Mouse (Mus musculus): ENCODE results near the gene Arel1. TPM values are rescaled to one million over a fixed set of nuclear protein-coding genes. Genes with fewer than 3 reads are reported as not detected.

The Arel1 gene
- 56.8 TPM for polyA plus RNA-seq (2017; shearing (Covaris generic))

DNA sequence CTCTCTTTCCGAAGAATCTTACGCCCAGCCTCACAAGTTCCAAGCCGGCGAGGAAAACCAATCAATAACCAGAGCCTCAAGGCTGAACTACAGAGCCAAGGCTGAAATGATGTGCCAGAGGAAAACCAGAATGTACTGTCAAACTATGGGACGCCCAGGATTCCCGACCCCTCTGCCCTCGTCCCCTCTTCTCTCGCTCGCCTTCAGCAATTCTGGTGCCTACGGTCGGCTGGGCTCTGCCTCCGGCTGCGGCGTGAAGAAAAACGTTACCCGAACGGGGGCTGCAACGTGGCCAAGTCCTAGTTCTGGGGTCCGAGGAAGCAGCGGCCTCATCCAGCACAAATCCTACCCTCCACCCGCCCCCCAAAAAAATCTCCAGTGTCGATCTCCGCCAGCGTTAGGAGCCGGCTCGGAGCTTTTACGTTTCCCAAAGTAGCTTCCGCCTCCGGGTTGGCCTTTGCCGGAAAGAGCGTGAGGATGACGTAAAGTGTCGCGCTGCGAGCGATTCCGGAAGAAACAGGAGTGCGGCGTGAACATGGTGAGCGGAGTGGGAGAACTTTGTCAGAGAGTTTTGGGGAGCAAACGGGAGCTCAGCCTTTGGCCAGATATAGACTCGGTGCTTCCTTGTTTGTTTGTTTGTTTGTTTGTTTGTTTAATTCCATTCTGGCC lies at the start of gene Arel1, which contains the start of gene Fcf1:
Arel1 (minus strand) TSS at position 473 of the 669 bp plus-strand sequence.
Fcf1 (plus strand) TSS at position 470 of the 669 bp plus-strand sequence.

DNA sequence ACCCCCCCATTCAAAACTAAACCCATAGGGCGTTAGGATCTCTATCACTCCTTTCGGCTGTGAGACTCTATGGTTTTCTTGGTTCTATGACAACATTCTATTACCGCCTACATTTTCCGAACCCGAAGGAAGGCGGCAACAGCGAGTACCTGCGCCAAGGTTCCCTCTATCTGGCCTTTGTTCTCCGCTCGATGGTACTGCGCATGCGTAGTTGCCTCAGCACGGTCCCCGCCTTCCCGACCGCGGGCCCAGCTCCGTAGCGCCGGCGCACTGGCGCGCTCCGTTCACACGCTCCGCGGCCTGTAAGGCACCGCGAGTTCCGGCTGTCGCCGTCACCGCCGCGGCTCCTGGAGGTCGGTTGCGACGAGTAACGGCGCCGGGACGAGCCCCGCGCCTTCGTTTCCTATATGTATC lies 25.4 kb upstream of the Arel1 start, which contains the start of gene Ylpm1:
Ylpm1 (plus strand) TSS at position 239 of the 414 bp plus-strand sequence.

DNA sequence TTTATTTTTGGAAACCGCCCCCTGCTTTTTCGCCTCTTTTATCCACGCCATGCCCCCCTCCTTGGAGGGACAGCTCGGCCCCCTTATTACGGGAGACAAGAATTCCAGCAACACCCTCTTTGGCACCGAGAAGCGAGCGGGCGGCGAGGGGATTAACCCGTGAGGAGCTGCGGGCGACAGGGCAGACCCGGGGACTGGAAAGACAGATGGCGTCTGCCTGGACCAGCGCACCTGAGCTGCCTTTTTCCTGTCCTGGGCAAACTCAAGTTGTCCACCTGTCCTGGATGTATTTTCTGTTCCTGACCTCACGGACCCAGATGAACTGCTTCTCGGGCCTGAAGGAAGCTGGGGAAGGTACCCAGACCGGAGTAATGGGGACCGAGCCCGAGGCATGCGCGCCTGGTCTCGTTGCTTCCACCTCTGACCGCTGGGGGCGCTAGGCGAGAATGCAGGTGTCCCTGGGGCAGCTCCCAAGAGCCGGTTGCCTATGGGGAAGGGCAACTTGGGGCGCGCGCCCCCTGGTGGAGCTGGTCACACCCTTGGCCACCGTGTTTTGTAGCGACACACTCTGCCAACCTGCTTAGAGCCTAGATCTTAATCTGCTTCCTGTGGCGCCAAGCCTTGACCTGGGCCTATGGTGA lies 94.1 kb downstream of the Arel1 start, which contains the start of gene Ltbp2:
Ltbp2 (minus strand) TSS at position 52 of the 641 bp plus-strand sequence.

Other genes starting within 250 kb of the Arel1 start
- 133 TPM for gene Npc2, start 197.7 kb downstream of the Arel1 start, polyA plus RNA-seq (2017; shearing (Covaris generic))
- gene Isca2, start 197.6 kb downstream of the Arel1 start, polyA plus RNA-seq (2017; shearing (Covaris generic)) = 113 TPM
- gene Ltbp2, start 94.4 kb downstream of the Arel1 start, polyA plus RNA-seq (2017; shearing (Covaris generic)) = 0.05 TPM
- 163 TPM for gene Fcf1, start within 50 bp of the Arel1 start, polyA plus RNA-seq (2017; shearing (Covaris generic))
- gene Ylpm1, start 25.4 kb upstream of the Arel1 start, polyA plus RNA-seq (2017; shearing (Covaris generic)) = 24.7 TPM
- 8.8 TPM for gene Prox2, start 139.9 kb upstream of the Arel1 start, polyA plus RNA-seq (2017; shearing (Covaris generic))
- gene Dlst, start 139.9 kb upstream of the Arel1 start, polyA plus RNA-seq (2017; shearing (Covaris generic)) = 121 TPM
- gene Rps6kl1, start 180.4 kb upstream of the Arel1 start, polyA plus RNA-seq (2017; shearing (Covaris generic)) = 2.4 TPM
- gene Pgf, start 206.9 kb upstream of the Arel1 start, polyA plus RNA-seq (2017; shearing (Covaris generic)) = not detected
- 126 TPM for gene Eif2b2, start 248.6 kb upstream of the Arel1 start, polyA plus RNA-seq (2017; shearing (Covaris generic))